Mouse (Mus musculus): ENCODE data around the gene Pcbp2. TPM values are rescaled to one million over a fixed set of nuclear protein-coding genes. Genes with fewer than 3 reads are reported as not detected.

Gene Pcbp2
- polyA plus RNA-seq, 1 experiment from 2014 or later = 247 TPM

DNA sequence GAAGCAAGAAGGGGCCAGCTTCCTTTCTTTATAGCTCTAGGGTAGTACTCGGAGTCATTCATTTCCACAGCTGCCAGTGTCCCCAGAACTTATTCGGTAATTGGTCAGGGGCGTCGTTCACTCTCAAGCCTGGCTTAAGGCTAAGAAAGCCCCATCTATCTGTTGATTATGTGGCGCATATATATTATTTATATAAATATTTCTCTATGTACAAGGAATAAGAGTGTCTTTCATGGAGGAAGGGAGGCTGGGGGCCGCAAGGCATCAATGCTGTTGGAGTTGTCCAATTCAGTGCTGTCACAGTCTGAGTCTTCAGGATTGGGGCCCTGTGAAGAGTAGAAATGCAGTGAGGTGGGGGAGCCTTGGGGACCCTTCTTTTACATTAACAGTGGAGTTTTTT, 29.5 kb downstream of the Pcbp2 start:
- Histone ChIP-seq H3K4me1 (replicated peaks; ENCODE audit: control insufficient read depth, insufficient read depth, low read length) (no peaks in the 10 kb centered on the region), H3K27ac (ENCODE audit: low read depth, low read length) (no peak overlapping the region), H3K27me3 (ENCODE audit: control insufficient read depth, insufficient read depth, low read length) (no peaks in the 10 kb centered on the region), H3K4me3 (ENCODE audit: low read depth, low read length) (no peak overlapping the region), H3K9me3 (ENCODE audit: control insufficient read depth, low read length) (no peaks in the 10 kb centered on the region), H3K9ac (ENCODE audit: low read length) (no peak overlapping the region), H3K4me2 (ENCODE audit: low read depth, low read length, severe bottlenecking) (no peak overlapping the region), H3K36me3 (ENCODE audit: control insufficient read depth, insufficient read depth, low read length) (peaks cover 22% of the 10 kb centered on the region)
- WGBS = 89% methylated on average over 6 of the region's 6 CpGs
- ATAC-seq (replicated peaks; ENCODE audit: low FRiP score) (no peak), DNase-seq (ENCODE audit: low spot score) (no peak)

DNA sequence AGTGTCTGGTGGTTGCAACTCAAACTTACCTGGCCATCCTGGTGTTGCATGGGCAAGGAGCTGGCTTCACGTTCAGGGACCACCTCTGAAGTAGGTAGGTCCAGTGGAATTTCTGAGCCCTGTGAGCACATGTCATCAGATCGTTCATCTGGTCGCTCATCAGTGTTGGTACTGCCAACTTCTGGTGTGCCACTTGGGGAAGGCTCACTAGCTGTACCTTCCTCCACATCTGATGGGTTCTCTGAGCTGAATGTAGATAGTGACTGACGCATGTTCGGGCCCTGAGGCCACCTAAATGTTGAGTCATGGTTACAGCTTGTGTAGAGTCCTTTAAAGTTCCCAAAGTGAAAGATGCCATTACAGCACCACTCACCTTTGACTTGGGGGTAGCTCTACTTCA, 30.1 kb downstream of the Pcbp2 start:
- Histone ChIP-seq H3K4me3 (ENCODE audit: low read depth, low read length) (no peak overlapping the region), H3K4me1 (replicated peaks; ENCODE audit: control insufficient read depth, insufficient read depth, low read length) (no peaks in the 10 kb centered on the region), H3K27me3 (ENCODE audit: control insufficient read depth, insufficient read depth, low read length) (no peaks in the 10 kb centered on the region), H3K9me3 (ENCODE audit: control insufficient read depth, low read length) (no peaks in the 10 kb centered on the region), H3K4me2 (ENCODE audit: low read depth, low read length, severe bottlenecking) (no peak overlapping the region), H3K9ac (ENCODE audit: low read length) (no peak overlapping the region), H3K36me3 (ENCODE audit: control insufficient read depth, insufficient read depth, low read length) (peaks cover 22% of the 10 kb centered on the region), H3K27ac (ENCODE audit: low read depth, low read length) (no peak overlapping the region)
- ATAC-seq (replicated peaks; ENCODE audit: low FRiP score) = no peak
- DNase-seq (ENCODE audit: low spot score) = no peak
- 91% methylated on average over 5 of the region's 5 CpGs for WGBS

GRCm38 (mm10) chr15:102501084-102501814, 30.9 kb downstream of the Pcbp2 start:
- Histone ChIP-seq H3K4me2 (ENCODE audit: low read depth, low read length, severe bottlenecking) (no peak overlapping the region), H3K27me3 (ENCODE audit: control insufficient read depth, insufficient read depth, low read length) (no peaks in the 10 kb centered on the region), H3K9me3 (ENCODE audit: control insufficient read depth, low read length) (no peaks in the 10 kb centered on the region), H3K9ac (ENCODE audit: low read length) (no peak overlapping the region), H3K4me1 (replicated peaks; ENCODE audit: control insufficient read depth, insufficient read depth, low read length) (no peaks in the 10 kb centered on the region), H3K4me3 (ENCODE audit: low read depth, low read length) (no peak overlapping the region), H3K27ac (ENCODE audit: low read depth, low read length) (no peak overlapping the region), H3K36me3 (ENCODE audit: control insufficient read depth, insufficient read depth, low read length) (peaks cover 22% of the 10 kb centered on the region)
- 88% methylated on average over 19 of the region's 19 CpGs for WGBS
- no peak for DNase-seq (ENCODE audit: low spot score)
- ATAC-seq (replicated peaks; ENCODE audit: low FRiP score) = no peak

DNA sequence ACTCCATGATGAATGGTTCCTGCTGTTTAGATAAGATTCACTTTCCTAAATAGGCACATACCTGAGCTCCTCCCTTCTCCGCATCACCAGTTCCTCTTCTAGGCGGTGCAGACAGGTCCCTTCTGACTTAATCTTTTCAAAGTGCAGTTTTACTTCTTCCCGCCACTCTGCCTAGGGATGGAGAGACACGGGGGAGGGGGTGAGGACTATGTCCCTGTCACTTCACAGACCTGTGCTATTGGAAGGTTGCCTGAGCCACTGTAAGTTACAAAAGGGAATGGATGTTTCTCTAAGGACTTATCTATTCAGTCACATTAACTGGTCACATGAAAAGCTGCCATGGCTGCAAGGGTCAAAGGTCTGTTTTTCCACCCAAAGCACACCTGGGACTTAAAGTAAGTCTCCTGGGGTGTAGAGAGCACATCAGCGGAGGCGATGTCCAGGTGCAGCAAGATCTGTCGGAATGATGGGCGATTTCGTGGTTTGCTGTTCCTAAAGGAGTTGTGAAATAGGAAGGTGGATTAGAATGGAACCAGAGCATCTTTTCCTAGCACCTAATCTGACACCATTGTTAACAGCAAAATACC, 32.0 kb downstream of the Pcbp2 start:
- Histone ChIP-seq H3K4me2 (ENCODE audit: low read depth, low read length, severe bottlenecking) (no peak overlapping the region), H3K9ac (ENCODE audit: low read length) (no peak overlapping the region), H3K36me3 (ENCODE audit: control insufficient read depth, insufficient read depth, low read length) (peaks cover 20% of the 10 kb centered on the region), H3K4me3 (ENCODE audit: low read depth, low read length) (no peak overlapping the region), H3K27me3 (ENCODE audit: control insufficient read depth, insufficient read depth, low read length) (no peaks in the 10 kb centered on the region), H3K9me3 (ENCODE audit: control insufficient read depth, low read length) (no peaks in the 10 kb centered on the region), H3K4me1 (replicated peaks; ENCODE audit: control insufficient read depth, insufficient read depth, low read length) (no peaks in the 10 kb centered on the region), H3K27ac (ENCODE audit: low read depth, low read length) (no peak overlapping the region)
- DNase-seq (ENCODE audit: low spot score) = no peak
- ATAC-seq (replicated peaks; ENCODE audit: low FRiP score) = no peak
- WGBS = 82% methylated on average over 9 of the region's 9 CpGs

- 85% methylated on average over 1 of the region's 1 CpGs for WGBS
- no peak for ATAC-seq (replicated peaks; ENCODE audit: low FRiP score)
- H3K27me3 ChIP-seq (ENCODE audit: control insufficient read depth, insufficient read depth, low read length) = no peaks in the 10 kb centered on the region
- H3K27ac ChIP-seq (ENCODE audit: low read depth, low read length) = no peak within 1 kb of the TSS
- no peak within 1 kb of the TSS for H3K9ac ChIP-seq (ENCODE audit: low read length)
- no peaks in the 10 kb centered on the region for H3K4me1 ChIP-seq (replicated peaks; ENCODE audit: control insufficient read depth, insufficient read depth, low read length)
- no peaks in the 10 kb centered on the region for H3K9me3 ChIP-seq (ENCODE audit: control insufficient read depth, low read length)
- peaks cover 17% of the 10 kb centered on the region for H3K36me3 ChIP-seq (ENCODE audit: control insufficient read depth, insufficient read depth, low read length)
- no peak within 1 kb of the TSS for H3K4me2 ChIP-seq (ENCODE audit: low read depth, low read length, severe bottlenecking)
- DNase-seq (ENCODE audit: low spot score) = no peak
- H3K4me3 ChIP-seq (ENCODE audit: low read depth, low read length) = no peak within 1 kb of the TSS
These were observed 33.1 kb downstream of the Pcbp2 start, which contains the start of gene Gm10337 for GRCm38 (mm10) chr15:102503447-102503846. Gm10337 (plus strand) TSS chr15:102503722.

GRCm38 (mm10) chr15:102503924-102504782, 33.8 kb downstream of the Pcbp2 start:
- 88% methylated on average over 9 of the region's 9 CpGs for WGBS
- no peak overlapping the region for H3K9ac ChIP-seq (ENCODE audit: low read length)
- H3K36me3 ChIP-seq (ENCODE audit: control insufficient read depth, insufficient read depth, low read length) = peaks cover 14% of the 10 kb centered on the region
- H3K27me3 ChIP-seq (ENCODE audit: control insufficient read depth, insufficient read depth, low read length) = no peaks in the 10 kb centered on the region
- ATAC-seq (replicated peaks; ENCODE audit: low FRiP score) (no peak), DNase-seq (ENCODE audit: low spot score) (no peak)
- no peaks in the 10 kb centered on the region for H3K9me3 ChIP-seq (ENCODE audit: control insufficient read depth, low read length)
- H3K4me1 ChIP-seq (replicated peaks; ENCODE audit: control insufficient read depth, insufficient read depth, low read length) = no peaks in the 10 kb centered on the region
- no peak overlapping the region for H3K27ac ChIP-seq (ENCODE audit: low read depth, low read length)
- no peak overlapping the region for H3K4me3 ChIP-seq (ENCODE audit: low read depth, low read length)
- no peak overlapping the region for H3K4me2 ChIP-seq (ENCODE audit: low read depth, low read length, severe bottlenecking)

DNA sequence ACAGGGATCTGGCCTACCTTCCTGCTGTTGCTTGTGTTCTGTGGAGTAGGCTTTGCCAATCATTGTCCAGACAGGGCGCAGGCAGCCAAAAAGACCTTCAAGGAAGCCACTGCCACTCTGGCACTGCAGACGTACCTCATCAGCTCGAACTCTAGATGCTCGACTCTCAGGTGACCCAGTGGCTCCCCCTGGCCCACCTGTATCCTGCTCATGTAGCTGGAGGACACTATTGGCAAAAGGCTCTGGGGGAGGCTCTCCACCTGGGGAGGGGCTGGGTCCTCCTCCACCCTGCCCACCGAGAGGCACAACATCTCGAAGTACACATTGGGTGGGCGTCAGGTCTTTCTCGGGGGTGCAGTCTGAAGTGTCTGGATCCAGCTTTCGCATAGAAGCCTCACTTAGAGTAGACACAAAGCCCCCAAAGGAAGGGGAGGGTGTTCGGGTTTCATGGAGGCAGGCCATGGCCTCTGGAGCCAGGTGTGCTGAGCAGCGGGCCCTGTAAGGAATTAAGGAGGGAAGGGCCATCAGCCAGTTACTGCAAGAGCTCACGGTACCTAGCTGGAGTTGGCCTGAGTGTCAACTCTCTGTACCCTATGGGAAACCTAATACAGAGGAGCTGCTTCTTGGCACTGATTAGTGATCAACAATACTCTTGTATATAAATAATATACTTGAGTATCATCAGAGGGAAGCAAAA, 34.9 kb downstream of the Pcbp2 start:
- H3K27ac ChIP-seq (ENCODE audit: low read depth, low read length) = no peak overlapping the region
- ATAC-seq (replicated peaks; ENCODE audit: low FRiP score) = no peak
- WGBS = 72% methylated on average over 12 of the region's 12 CpGs

GRCm38 (mm10) chr15:102505770-102506463, 35.6 kb downstream of the Pcbp2 start:
- Histone ChIP-seq H3K4me1 (replicated peaks; ENCODE audit: control insufficient read depth, insufficient read depth, low read length) (peaks cover 2% of the 10 kb centered on the region), H3K4me2 (ENCODE audit: low read depth, low read length, severe bottlenecking) (no peak overlapping the region), H3K27me3 (ENCODE audit: control insufficient read depth, insufficient read depth, low read length) (no peaks in the 10 kb centered on the region), H3K4me3 (ENCODE audit: low read depth, low read length) (no peak overlapping the region), H3K27ac (ENCODE audit: low read depth, low read length) (no peak overlapping the region), H3K9me3 (ENCODE audit: control insufficient read depth, low read length) (no peaks in the 10 kb centered on the region), H3K36me3 (ENCODE audit: control insufficient read depth, insufficient read depth, low read length) (peaks cover 5% of the 10 kb centered on the region; the same call in 1 of the 2 replicates), H3K9ac (ENCODE audit: low read length) (no peak overlapping the region)
- DNase-seq (ENCODE audit: low spot score) (no peak), ATAC-seq (replicated peaks; ENCODE audit: low FRiP score) (no peak)
- 90% methylated on average over 9 of the region's 9 CpGs for WGBS

More for the DNA sequence above, 34.9 kb downstream of the Pcbp2 start:
- Histone ChIP-seq H3K4me2 (ENCODE audit: low read depth, low read length, severe bottlenecking) (no peak overlapping the region), H3K4me1 (replicated peaks; ENCODE audit: control insufficient read depth, insufficient read depth, low read length) (no peaks in the 10 kb centered on the region; the same call in 1 of the 2 replicates), H3K36me3 (ENCODE audit: control insufficient read depth, insufficient read depth, low read length) (peaks cover 11% of the 10 kb centered on the region), H3K27me3 (ENCODE audit: control insufficient read depth, insufficient read depth, low read length) (no peaks in the 10 kb centered on the region), H3K4me3 (ENCODE audit: low read depth, low read length) (no peak overlapping the region), H3K9me3 (ENCODE audit: control insufficient read depth, low read length) (no peaks in the 10 kb centered on the region), H3K9ac (ENCODE audit: low read length) (no peak overlapping the region)
- no peak for DNase-seq (ENCODE audit: low spot score)
